Mouse (Mus musculus) inflammation-experienced regulatory T-cells, adult 16 weeks (primary cell): ENCODE measurements around the gene Ube3c. TPM values are rescaled to one million over a fixed set of nuclear protein-coding genes. Genes with fewer than 3 reads are reported as not detected.

Experiments used
- polyA plus RNA-seq: library from polyadenylated mRNA; unstranded; fragments of 100-300 nt; shearing (Covaris generic); gene quantifications from one replicate; pipeline ENCODE4 v1.2.1, GENCODE M21; 2017

Ube3c gene
- polyA plus RNA-seq, result 17.6 TPM

DNA sequence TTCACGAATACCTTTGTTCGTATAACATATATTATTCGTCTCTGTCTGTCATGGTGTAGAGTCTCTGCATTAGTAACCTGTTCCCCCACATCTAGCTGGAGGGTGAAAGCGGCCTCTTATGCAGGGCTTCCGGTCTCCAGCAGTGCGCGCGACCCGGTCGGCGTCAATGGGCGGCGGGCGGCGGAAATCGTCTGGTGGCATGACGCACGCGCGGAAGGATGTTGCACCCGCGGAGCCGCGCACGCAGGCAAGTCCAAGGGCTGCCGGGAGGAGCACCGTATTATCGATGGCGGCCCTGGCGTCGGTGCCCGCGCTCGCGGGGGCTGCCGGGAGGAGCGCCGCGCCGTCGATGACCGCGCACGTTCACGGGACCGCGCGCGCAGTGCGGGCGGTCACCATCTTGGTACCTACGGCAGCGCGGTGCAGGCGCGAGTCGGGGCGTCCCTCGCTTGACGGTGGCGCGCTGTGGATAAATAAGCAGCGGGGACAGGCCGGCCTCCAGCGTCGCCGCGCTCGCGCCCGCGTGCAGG, at the start of gene Ube3c:
Ube3c (plus strand) TSS at position 395 of the 530 bp plus-strand sequence.

Other genes starting within 250 kb of the Ube3c start
- gene Lmbr1, start 190.9 kb upstream of the Ube3c start, polyA plus RNA-seq, result 3.6 TPM
- gene Nom1, start 134.6 kb upstream of the Ube3c start, polyA plus RNA-seq, result 42.1 TPM
- gene Mnx1, start 90.8 kb upstream of the Ube3c start, polyA plus RNA-seq, result not detected
- 206 TPM for gene Dnajb6, start 166.4 kb downstream of the Ube3c start, polyA plus RNA-seq
- gene Gm5129, start 166.7 kb downstream of the Ube3c start, polyA plus RNA-seq, result not detected